Mouse (Mus musculus) neural tube, embryonic 14.5 days (tissue): ENCODE measurements around the gene A430005L14Rik. TPM values are rescaled to one million over a fixed set of nuclear protein-coding genes. Genes with fewer than 3 reads are reported as not detected.
A peak's percentile ranks its signal among the peaks of the same experiment; 100 is the strongest.

ENCODE experiments used
- ATAC-seq: fragments of 200-750 bp; cut with Nextera tagmentation; 2 replicates; pipeline ENCODE4 v1.8.0; 2017; ENCODE audit warnings: low read depth, mild to moderate bottlenecking, moderate TSS enrichment, moderate library complexity
- H3K27ac ChIP-seq: fragments of 300-500 bp; sonication (generic); 2 replicates; pipeline ENCODE4 v1.5.1; 2014; ENCODE audit warnings: low read depth, mild to moderate bottlenecking, control low read depth, low read length, moderate library complexity, mixed read lengths
- H3K27me3 ChIP-seq: fragments of 300-500 bp; sonication (generic); 2 replicates; pipeline ENCODE4 v1.6.1; 2014; ENCODE audit warnings: low read length; ENCODE audit not compliant: control insufficient read depth, insufficient read depth
- H3K36me3 ChIP-seq: fragments of 300-500 bp; sonication (generic); 2 replicates; pipeline ENCODE4 v1.6.1; 2014; ENCODE audit warnings: low read length, mixed read lengths; ENCODE audit not compliant: control insufficient read depth, insufficient read depth
- H3K4me1 ChIP-seq: fragments of 300-500 bp; sonication (generic); 2 replicates; pipeline ENCODE4 v1.6.1; 2014; ENCODE audit warnings: low read length; ENCODE audit not compliant: control insufficient read depth, insufficient read depth
- H3K4me2 ChIP-seq: fragments of 300-500 bp; sonication (generic); 2 replicates; pipeline ENCODE4 v1.6.1; 2014; ENCODE audit warnings: mild to moderate bottlenecking, low read depth, low read length, control low read depth
- H3K4me3 ChIP-seq: fragments of 300-500 bp; sonication (generic); 2 replicates; pipeline ENCODE4 v1.5.1; 2014; ENCODE audit warnings: low read depth, low read length, control low read depth, mixed read lengths
- H3K9ac ChIP-seq: fragments of 300-500 bp; sonication (generic); replicated peaks from 2 replicates; pipeline ENCODE4 v1.6.1; 2014; ENCODE audit warnings: low read depth, mild to moderate bottlenecking, control low read depth, low read length, mixed read lengths
- H3K9me3 ChIP-seq: fragments of 300-500 bp; sonication (generic); 2 replicates; pipeline ENCODE4 v1.6.1; 2016; ENCODE audit warnings: low read length; ENCODE audit not compliant: control insufficient read depth
- WGBS: fragments of 180-500 bp; shearing (Covaris S2); extraction: QIAGEN DNeasy Blood & Tissue Kit; methylation state at CpG from one replicate; pipeline ENCODE4 v1.1.7; 2014; 5-methylcytosine and 5-hydroxymethylcytosine counted together
- polyA plus RNA-seq: library from polyadenylated mRNA; unstranded; fragments of >200 nt; fragmentation: Nextera tagmentation; extraction: Ambion mirVana; gene quantifications from 2 replicates; pipeline ENCODE4 v1.2.1, GENCODE M21; 2014

Gene A430005L14Rik
- polyA plus RNA-seq, 1 experiment from 2014 or later = 57.5 TPM

- Histone ChIP-seq H3K9ac (no peak overlapping the region), H3K27ac (no peak overlapping the region), H3K9me3 (no peaks in the 10 kb centered on the region), H3K4me2 (no peak overlapping the region), H3K4me1 (peaks cover 11% of the 10 kb centered on the region), H3K4me3 (no peak overlapping the region), H3K36me3 (peaks cover 42% of the 10 kb centered on the region), H3K27me3 (no peaks in the 10 kb centered on the region)
- WGBS = 84% methylated on average over 7 of the region's 7 CpGs
- no peak for ATAC-seq
Observed at GRCm38 (mm10) chr4:153962631-153963030, 5.6 kb downstream of the A430005L14Rik start.

GRCm38 (mm10) chr4:153966651-153967050 is 9.6 kb downstream of the A430005L14Rik start:
- Histone ChIP-seq H3K4me2 (no peak overlapping the region), H3K36me3 (peaks cover 45% of the 10 kb centered on the region), H3K27me3 (no peaks in the 10 kb centered on the region), H3K4me1 (no peaks in the 10 kb centered on the region), H3K9me3 (no peaks in the 10 kb centered on the region), H3K9ac (no peak overlapping the region), H3K4me3 (no peak overlapping the region), H3K27ac (no peak overlapping the region)
- ATAC-seq = no peak
- WGBS = 88% methylated on average over 5 of the region's 5 CpGs

- 87% methylated on average over 2 of the region's 2 CpGs for WGBS
- Histone ChIP-seq H3K27me3 (no peaks in the 10 kb centered on the region), H3K36me3 (peaks cover 41% of the 10 kb centered on the region), H3K4me2 (no peak overlapping the region), H3K4me3 (no peak overlapping the region), H3K9ac (no peak overlapping the region), H3K27ac (no peak overlapping the region), H3K4me1 (no peaks in the 10 kb centered on the region), H3K9me3 (no peaks in the 10 kb centered on the region)
- no peak for ATAC-seq
Observed at GRCm38 (mm10) chr4:153967556-153967955, 10.5 kb downstream of the A430005L14Rik start.

GRCm38 (mm10) chr4:153968063-153968462 is 11.0 kb downstream of the A430005L14Rik start:
- Histone ChIP-seq H3K9me3 (no peaks in the 10 kb centered on the region), H3K4me3 (no peak overlapping the region), H3K4me2 (no peak overlapping the region), H3K36me3 (peaks cover 41% of the 10 kb centered on the region), H3K4me1 (no peaks in the 10 kb centered on the region), H3K27me3 (no peaks in the 10 kb centered on the region), H3K27ac (no peak overlapping the region), H3K9ac (no peak overlapping the region)
- WGBS = 80% methylated on average over 2 of the region's 2 CpGs
- ATAC-seq = no peak

- Histone ChIP-seq H3K9ac (peak within 1 kb of the TSS; percentile 89), H3K4me2 (peak within 1 kb of the TSS; percentile 67), H3K4me1 (peaks cover 10% of the 10 kb centered on the region), H3K36me3 (peaks cover 17% of the 10 kb centered on the region), H3K9me3 (no peaks in the 10 kb centered on the region), H3K4me3 (peak within 1 kb of the TSS; percentile 98), H3K27ac (peak within 1 kb of the TSS; percentile 80), H3K27me3 (no peaks in the 10 kb centered on the region)
- ATAC-seq = peak; percentile 99
- WGBS = 1% methylated on average over 68 of the region's 68 CpGs
Observed at GRCm38 (mm10) chr4:153974431-153975291, 17.6 kb downstream of the A430005L14Rik start, which contains the start of the genes Dffb and Cep104. Gene Dffb, minus strand, starts transcription at chr4:153975126. Gene Cep104, plus strand, starts transcription at chr4:153975194.

GRCm38 (mm10) chr4:153975292-153975662 is 18.2 kb downstream of the A430005L14Rik start:
- H3K9me3 ChIP-seq = no peaks in the 10 kb centered on the region
- H3K4me1 ChIP-seq = peaks cover 10% of the 10 kb centered on the region
- peaks cover 20% of the 10 kb centered on the region for H3K36me3 ChIP-seq
- peak overlapping the region; percentile 98 for H3K4me3 ChIP-seq
- peak overlapping the region; percentile 80 for H3K27ac ChIP-seq
- ATAC-seq = peak; percentile 65
- WGBS = under 1% methylated on average over 25 of the region's 33 CpGs
- H3K27me3 ChIP-seq = no peaks in the 10 kb centered on the region
- H3K9ac ChIP-seq = peak overlapping the region; percentile 89
- H3K4me2 ChIP-seq = peak overlapping the region; percentile 67

GRCm38 (mm10) chr4:153975768-153976167 is 18.7 kb downstream of the A430005L14Rik start:
- Histone ChIP-seq H3K27ac (no peak overlapping the region), H3K36me3 (peaks cover 20% of the 10 kb centered on the region), H3K9me3 (no peaks in the 10 kb centered on the region), H3K4me1 (peaks cover 10% of the 10 kb centered on the region), H3K4me2 (peak overlapping the region; percentile 67), H3K4me3 (peak overlapping the region; percentile 98), H3K27me3 (no peaks in the 10 kb centered on the region), H3K9ac (peak overlapping the region; percentile 89)
- no peak for ATAC-seq
- 42% methylated on average over 6 of the region's 6 CpGs for WGBS

GRCm38 (mm10) chr4:153979243-153979642 is 22.2 kb downstream of the A430005L14Rik start:
- H3K4me1 ChIP-seq = peaks cover 10% of the 10 kb centered on the region
- no peak overlapping the region for H3K4me2 ChIP-seq
- no peaks in the 10 kb centered on the region for H3K27me3 ChIP-seq
- no peak overlapping the region for H3K9ac ChIP-seq
- H3K4me3 ChIP-seq = no peak overlapping the region
- WGBS = 93% methylated on average over 10 of the region's 10 CpGs
- peaks cover 38% of the 10 kb centered on the region for H3K36me3 ChIP-seq
- no peak for ATAC-seq
- H3K9me3 ChIP-seq = no peaks in the 10 kb centered on the region
- H3K27ac ChIP-seq = no peak overlapping the region

GRCm38 (mm10) chr4:153980470-153980869 is 23.4 kb downstream of the A430005L14Rik start:
- no peak for ATAC-seq
- WGBS = 92% methylated on average over 11 of the region's 11 CpGs
- Histone ChIP-seq H3K9me3 (no peaks in the 10 kb centered on the region), H3K4me1 (peaks cover 10% of the 10 kb centered on the region), H3K4me2 (no peak overlapping the region), H3K9ac (no peak overlapping the region), H3K27me3 (no peaks in the 10 kb centered on the region), H3K27ac (no peak overlapping the region), H3K36me3 (peaks cover 50% of the 10 kb centered on the region), H3K4me3 (no peak overlapping the region)
